8 mouse cellular contexts compared by ENCODE assay signal in genomic region chr6:83349274-83349958, GRCm38 (mm10). TPM values are rescaled to one million over a fixed set of nuclear protein-coding genes. Genes with fewer than 3 reads are reported as not detected.
A peak's percentile ranks its signal among the peaks of the same experiment; 100 is the strongest.
DNase-seq lines count a peak whose midpoint lies in the region; ATAC-seq and TF ChIP-seq lines count a peak whose summit lies in the region.

No protein-coding gene starts in this region.

- H3K27ac ChIP-seq in gastrocnemius, adult 2 months, result peak overlapping the region; percentile 97
- peak overlapping the region; percentile 72 for H3K27ac ChIP-seq in hindbrain, postnatal 0 days
- peak overlapping the region; percentile 93 for H3K27ac ChIP-seq in left cerebral cortex, adult 2 months
- peak overlapping the region; percentile 38; the same call in 1 of the 2 replicates for H3K27ac ChIP-seq in macrophage

- H3K9ac ChIP-seq in hindbrain, postnatal 0 days (replicated peaks; ENCODE audit: low read length), result peak overlapping the region; percentile 86

- DNase-seq in gastrocnemius, adult 2 months, result peak; percentile 94
- DNase-seq in hindbrain, postnatal 0 days (ENCODE audit: low spot score), result peak; percentile 87
- DNase-seq in left cerebral cortex, adult 2 months (ENCODE audit: extremely low spot score in 1 of 2, low spot score in 2 of 2), result peak; percentile 91 to 96
- peak; percentile 69 for DNase-seq in retina, postnatal 7 days (ENCODE audit: low read depth, low spot score)
- peak; percentile 97 for DNase-seq in urinary bladder, adult 2 months (ENCODE audit: low spot score)

- H3K4me3 ChIP-seq in gastrocnemius, adult 2 months, result peak overlapping the region; percentile 91
- H3K4me3 ChIP-seq in hindbrain, postnatal 0 days (ENCODE audit: low read length), result peak overlapping the region; percentile 78
- H3K4me3 ChIP-seq in left cerebral cortex, adult 2 months, result peak overlapping the region; percentile 83
- H3K4me3 ChIP-seq in macrophage (ENCODE audit: inconsistent target), result peak overlapping the region; percentile 70

- no peaks in the 10 kb centered on the region for H3K27me3 ChIP-seq in hindbrain, postnatal 0 days (ENCODE audit: insufficient read depth, low read length)

- peak overlapping the region; percentile 92 for H3K4me2 ChIP-seq in hindbrain, postnatal 0 days (ENCODE audit: low read depth, low read length)

- no peaks in the 10 kb centered on the region; the same call in 1 of the 2 replicates for H3K79me2 ChIP-seq in macrophage (ENCODE audit: inconsistent target)

- 0% methylated on average over 48 of the region's 53 CpGs for WGBS in hindbrain, postnatal 0 days
- under 1% methylated on average over 27 of the region's 53 CpGs for WGBS in macrophage (ENCODE audit: missing documents)

- peak; percentile 93 for ATAC-seq in activated CD4-positive, CD25-positive, alpha-beta regulatory T cell, adult 4 months
- ATAC-seq in common myeloid progenitor, adult 5-6 weeks (replicated peaks; ENCODE audit: low read depth, poor library complexity, severe bottlenecking), result peak; percentile 97
- peak; percentile 96 for ATAC-seq in hindbrain, postnatal 0 days

- TF ChIP-seq CTCF in gastrocnemius, adult 2 months (IDR thresholded peaks at IDR 0.05), result peak; percentile 99
- peak; percentile 54 for TF ChIP-seq CTCF in hindbrain, postnatal 0 days (IDR thresholded peaks at IDR 0.05; ENCODE audit: low read depth)
- peak; percentile 90 for TF ChIP-seq CTCF in left cerebral cortex, adult 2 months (IDR thresholded peaks at IDR 0.05)

- H3K9me3 ChIP-seq in hindbrain, postnatal 0 days (ENCODE audit: low read length), result no peaks in the 10 kb centered on the region

- peaks cover 7% of the 10 kb centered on the region for H3K36me3 ChIP-seq in hindbrain, postnatal 0 days (ENCODE audit: insufficient read depth, low read length)
- H3K36me3 ChIP-seq in macrophage (ENCODE audit: inconsistent target), result peaks cover 15% of the 10 kb centered on the region; the same call in 1 of the 2 replicates

- H3K4me1 ChIP-seq in hindbrain, postnatal 0 days (ENCODE audit: insufficient read depth, low read length), result peaks cover 6% of the 10 kb centered on the region; the same call in 1 of the 2 replicates

- intact Hi-C loops in gastrocnemius, adult 2 months (cut with DNase I), result no loop called here
- intact Hi-C loops in left cerebral cortex, adult 2 months (cut with DNase I), result no loop called here

RNA-seq across cellular contexts. Expression of gene Bola3, which starts 0.5 kb away (rescaled TPM):
- 10 to 100 TPM; 66.0 to 72.3 TPM for polyA plus RNA-seq in activated CD4-positive, CD25-positive, alpha-beta regulatory T cell, adult 4 months (2017; shearing (Covaris generic))
- 89.1 and 97.5 TPM in 2 replicates for total RNA-seq in common myeloid progenitor, adult 5-6 weeks (2017)
- 100 to 1,000 TPM; 245 to 263 TPM for total RNA-seq in gastrocnemius, adult 2 months (2021)
- total RNA-seq in hindbrain, postnatal 0 days (2014; rRNA removed), result 7.1 and 11.2 TPM in 2 replicates
- polyA plus RNA-seq in hindbrain, postnatal 0 days (2015; fragmentation: Nextera tagmentation; extraction: Ambion mirVana), result 71.0 and 85.4 TPM in 2 replicates
- total RNA-seq in left cerebral cortex, adult 2 months (2021), result 10 to 100 TPM; 49.3 to 54.3 TPM
- total RNA-seq in macrophage (2018; cell fraction: chromatin; rRNA removed), result 10 to 100 TPM in 7 of 26 experiments, 1 to 10 TPM in 19; 1.7 to 19.7 (median 6.9) TPM
- 10 to 100 TPM; 22.0 to 49.1 (median 33.5) TPM for total RNA-seq in macrophage (2018; cell fraction: cytosol; rRNA removed)
- 10 to 100 TPM in 7 of 26 experiments, 1 to 10 TPM in 19; 1.6 to 34.3 (median 5.6) TPM for total RNA-seq in macrophage (2018; cell fraction: nucleus; rRNA removed)
- 21.1 to 56.8 TPM (median 50.5 TPM) in 3 replicates for polyA plus RNA-seq in macrophage (2018)
- 57.9 and 67.0 TPM in 2 replicates for polyA plus RNA-seq in urinary bladder, adult 2 months (2012; rRNA removed)

RNA-seq across cellular contexts. Expression of gene Mob1a, which starts 23.6 kb away (rescaled TPM):
- polyA plus RNA-seq in activated CD4-positive, CD25-positive, alpha-beta regulatory T cell, adult 4 months (2017; shearing (Covaris generic)), result 10 to 100 TPM; 66.3 to 74.8 TPM
- total RNA-seq in common myeloid progenitor, adult 5-6 weeks (2017), result 112 and 127 TPM in 2 replicates
- 10 to 100 TPM in 1 of 2 experiments, 1 to 10 TPM in 1; 7.4 to 12.6 TPM for total RNA-seq in gastrocnemius, adult 2 months (2021)
- 31.7 and 32.8 TPM in 2 replicates for total RNA-seq in hindbrain, postnatal 0 days (2014; rRNA removed)
- 11.3 and 11.6 TPM in 2 replicates for polyA plus RNA-seq in hindbrain, postnatal 0 days (2015; fragmentation: Nextera tagmentation; extraction: Ambion mirVana)
- total RNA-seq in left cerebral cortex, adult 2 months (2021), result 10 to 100 TPM; 18.9 to 22.0 TPM
- 10 to 100 TPM; 24.9 to 83.3 (median 52.9) TPM for total RNA-seq in macrophage (2018; cell fraction: chromatin; rRNA removed)
- total RNA-seq in macrophage (2018; cell fraction: cytosol; rRNA removed), result 100 to 1,000 TPM; 144 to 242 (median 184) TPM
- total RNA-seq in macrophage (2018; cell fraction: nucleus; rRNA removed), result 100 to 1,000 TPM in 13 of 26 experiments, 10 to 100 TPM in 13; 58.7 to 170 (median 105) TPM
- 82.5 to 141 TPM (median 132 TPM) in 3 replicates for polyA plus RNA-seq in macrophage (2018)
- 55.1 and 57.1 TPM in 2 replicates for polyA plus RNA-seq in urinary bladder, adult 2 months (2012; rRNA removed)

RNA-seq across cellular contexts. Expression of gene Mthfd2, which starts 23.7 kb away (rescaled TPM):
- polyA plus RNA-seq in activated CD4-positive, CD25-positive, alpha-beta regulatory T cell, adult 4 months (2017; shearing (Covaris generic)), result 100 to 1,000 TPM; 124 to 145 TPM
- 24.1 and 27.0 TPM in 2 replicates for total RNA-seq in common myeloid progenitor, adult 5-6 weeks (2017)
- 1 to 10 TPM; 3.0 to 4.2 TPM for total RNA-seq in gastrocnemius, adult 2 months (2021)
- 21.1 and 24.1 TPM in 2 replicates for total RNA-seq in hindbrain, postnatal 0 days (2014; rRNA removed)
- polyA plus RNA-seq in hindbrain, postnatal 0 days (2015; fragmentation: Nextera tagmentation; extraction: Ambion mirVana), result 24.2 and 26.7 TPM in 2 replicates
- total RNA-seq in left cerebral cortex, adult 2 months (2021), result 1 to 10 TPM; 5.7 to 8.1 TPM
- 100 to 1,000 TPM in 1 of 26 experiments, 10 to 100 TPM in 15, 1 to 10 TPM in 10; 2.4 to 100 (median 21.9) TPM for total RNA-seq in macrophage (2018; cell fraction: chromatin; rRNA removed)
- total RNA-seq in macrophage (2018; cell fraction: cytosol; rRNA removed), result 100 to 1,000 TPM in 1 of 26 experiments, 10 to 100 TPM in 12, 1 to 10 TPM in 13; 6.3 to 102 (median 34.1) TPM
- total RNA-seq in macrophage (2018; cell fraction: nucleus; rRNA removed), result 10 to 100 TPM in 16 of 26 experiments, 1 to 10 TPM in 10; 2.6 to 88.2 (median 27.9) TPM
- polyA plus RNA-seq in macrophage (2018), result 5.4 to 17.7 TPM (median 8.3 TPM) in 3 replicates
- 3.2 and 4.4 TPM in 2 replicates for polyA plus RNA-seq in urinary bladder, adult 2 months (2012; rRNA removed)

Comparison
In these comparisons a context has a peak if more than half of its experiments do, and no peak if none do; other contexts are left out.
1. Peak in every context shown above with its lines: DNase-seq, ATAC-seq, H3K4me3 ChIP-seq and H3K27ac ChIP-seq.
2. H3K27ac ChIP-seq: peak in every context shown above with its lines; median percentile 97 in gastrocnemius, adult 2 months; 93 in left cerebral cortex, adult 2 months; 72 in hindbrain, postnatal 0 days; 38 in macrophage.